Mouse (Mus musculus): ENCODE data around the gene Pde2a.

DNA sequence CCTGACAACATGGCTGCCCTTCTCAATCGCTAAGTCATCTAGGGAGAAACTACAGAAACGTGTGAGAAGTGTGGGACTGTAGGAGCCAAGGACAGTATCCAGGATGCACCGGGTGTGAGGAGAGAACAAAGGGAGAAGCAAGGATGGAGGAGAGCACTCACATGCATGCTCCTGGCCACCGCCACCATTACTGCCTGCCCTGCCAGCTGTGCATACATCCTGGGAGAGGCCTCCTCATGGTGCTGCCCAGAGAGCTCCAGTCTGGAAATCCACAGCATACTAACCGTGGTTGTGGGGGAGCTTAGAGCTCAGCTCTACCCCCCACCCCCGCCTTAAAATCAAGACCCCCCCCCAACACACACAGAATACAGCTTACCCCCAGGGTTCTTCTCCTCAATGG, 93.3 kb downstream of the Pde2a start:
- TF ChIP-seq POLR2A (IDR thresholded peaks at IDR 0.05; ENCODE audit: borderline replicate concordance, extremely low read depth, insufficient read depth, insufficient read length, poor library complexity, severe bottlenecking), result no peak
- TF ChIP-seq CTCF (IDR thresholded peaks at IDR 0.05; ENCODE audit: borderline replicate concordance, extremely low read depth, insufficient read depth, insufficient read length), result no peak
